Mouse (Mus musculus) liver, embryonic 14.5 days (tissue): ENCODE measurements around the gene Fkbp1a. TPM values are rescaled to one million over a fixed set of nuclear protein-coding genes. Genes with fewer than 3 reads are reported as not detected.

Experiments used
- ATAC-seq: fragments of 200-750 bp; cut with Nextera tagmentation; 2 replicates; pipeline ENCODE4 v1.8.0; 2017; ENCODE audit warnings: moderate number of reproducible peaks, mild to moderate bottlenecking, moderate library complexity; ENCODE audit not compliant: insufficient read depth
- DNase-seq, 3 experiments: peaks; one replicate each; pipeline ENCODE4 v3.0.0-alpha.2; 2012 to 2013; ENCODE audit warnings: low read depth in 3 of 3, low spot score in 3 of 3
- H3K27ac ChIP-seq: fragments of 300-500 bp; sonication (generic); 2 replicates; pipeline ENCODE4 v1.5.1; 2014; ENCODE audit warnings: moderate library complexity, mild to moderate bottlenecking, control low read depth, inconsistent platforms
- H3K27me3 ChIP-seq: fragments of 300-500 bp; sonication (generic); 2 replicates; pipeline ENCODE4 v1.6.1; 2014; ENCODE audit warnings: mild to moderate bottlenecking, low read length, moderate library complexity; ENCODE audit not compliant: control insufficient read depth, insufficient read depth
- H3K36me3 ChIP-seq: fragments of 300-500 bp; sonication (generic); replicated peaks from 2 replicates; pipeline ENCODE4 v1.6.1; 2014; ENCODE audit warnings: low read depth; ENCODE audit not compliant: control insufficient read depth, insufficient read depth
- H3K4me1 ChIP-seq, 2 experiments: fragments of 200-500 bp in 1 of 2; fragments of 300-500 bp in 1 of 2; sonication (generic) in 1 of 2; replicated peaks; 2 replicates each; pipeline ENCODE4 v1.6.1; 2012 to 2014; ENCODE audit warnings: antibody characterized with exemption in 1 of 2, inconsistent platforms in 1 of 2, low read length in 1 of 2; ENCODE audit not compliant: control insufficient read depth in 2 of 2, insufficient read depth in 2 of 2
- H3K4me2 ChIP-seq: fragments of 300-500 bp; sonication (generic); 2 replicates; pipeline ENCODE4 v1.6.1; 2014; ENCODE audit warnings: low read depth, mild to moderate bottlenecking, control low read depth, moderate library complexity
- H3K4me3 ChIP-seq, 2 experiments: fragments of 200-500 bp in 1 of 2; fragments of 300-500 bp in 1 of 2; sonication (generic) in 1 of 2; 2 replicates each; pipeline ENCODE4 v1.5.1; 2012 to 2014; ENCODE audit warnings: low read depth in 2 of 2, low read length in 2 of 2, mild to moderate bottlenecking in 2 of 2, control low read depth in 1 of 2, inconsistent platforms in 1 of 2, moderate library complexity in 1 of 2; ENCODE audit not compliant: insufficient read depth in 1 of 2
- H3K9ac ChIP-seq: fragments of 300-500 bp; sonication (generic); replicated peaks from 2 replicates; pipeline ENCODE4 v1.6.1; 2014; ENCODE audit warnings: mild to moderate bottlenecking, control low read depth, moderate library complexity
- H3K9me3 ChIP-seq: fragments of 300-500 bp; sonication (generic); 2 replicates; pipeline ENCODE4 v1.6.1; 2016; ENCODE audit warnings: low read length, mixed read lengths; ENCODE audit not compliant: control insufficient read depth
- CTCF ChIP-seq: IDR thresholded peaks from 2 replicates; pipeline ENCODE4 v1.5.1; 2016; ENCODE audit warnings: antibody characterized with exemption, low read depth, control low read depth
- EP300 ChIP-seq: IDR thresholded peaks from 2 replicates; pipeline ENCODE4 v1.6.1; 2016; ENCODE audit warnings: antibody characterized with exemption, low read depth
- WGBS: fragments of 180-500 bp; shearing (Covaris S2); extraction: QIAGEN DNeasy Blood & Tissue Kit; methylation state at CpG from one replicate; pipeline ENCODE4 v1.1.7; 2014; ENCODE audit not compliant: insufficient replicate concordance; 5-methylcytosine and 5-hydroxymethylcytosine counted together
- polyA plus RNA-seq, 2 experiments: library from polyadenylated mRNA; depleted of rRNA in 1 of 2; stranded (reverse) in 1 of 2; unstranded in 1 of 2; fragments of >200 nt; fragmentation: Nextera tagmentation in 1 of 2; extraction: Ambion mirVana in 1 of 2; gene quantifications; 2 replicates each; pipeline versions ENCODE4 v1.2.1 to v1.2.3; 2012 to 2014

Gene Fkbp1a
- polyA plus RNA-seq, 2 experiments, result 36.5 to 128 TPM

GRCm38 (mm10) chr2:151566856-151567255 lies 24.6 kb downstream of the Fkbp1a start:
- TF ChIP-seq CTCF (no peak), EP300 (no peak)
- Histone ChIP-seq H3K4me3 (no peak overlapping the region), H3K4me1 (peaks cover 0 to 4% of the 10 kb centered on the region in 2 experiments; a peak in 1 of 4 replicates), H3K4me2 (no peak overlapping the region), H3K9me3 (no peaks in the 10 kb centered on the region), H3K9ac (no peak overlapping the region), H3K27ac (no peak overlapping the region), H3K27me3 (no peaks in the 10 kb centered on the region), H3K36me3 (no peaks in the 10 kb centered on the region)
- ATAC-seq (no peak), DNase-seq (no peak)
- WGBS, result 66% methylated on average over 6 of the region's 6 CpGs

- H3K36me3 ChIP-seq, result no peaks in the 10 kb centered on the region
- H3K27me3 ChIP-seq, result no peaks in the 10 kb centered on the region
- H3K4me1 ChIP-seq, result no peaks in the 10 kb centered on the region
- DNase-seq (no peak), ATAC-seq (no peak)
- H3K9ac ChIP-seq, result no peak overlapping the region
- no peak overlapping the region for H3K4me2 ChIP-seq
- no peaks in the 10 kb centered on the region for H3K9me3 ChIP-seq
- H3K4me3 ChIP-seq, result no peak overlapping the region
- TF ChIP-seq CTCF (no peak), EP300 (no peak)
- WGBS, result 48% methylated on average over 2 of the region's 2 CpGs
- no peak overlapping the region for H3K27ac ChIP-seq
Measured at GRCm38 (mm10) chr2:151569452-151569851, 27.2 kb downstream of the Fkbp1a start.

- TF ChIP-seq EP300, result no peak
- TF ChIP-seq CTCF, result no peak
- ATAC-seq (no peak), DNase-seq (no peak)
- Histone ChIP-seq H3K9ac (no peak within 1 kb of the TSS), H3K27ac (no peak within 1 kb of the TSS), H3K9me3 (no peaks in the 10 kb centered on the region), H3K4me1 (peaks cover 0 to 7% of the 10 kb centered on the region in 2 experiments; a peak in 2 of 4 replicates), H3K27me3 (no peaks in the 10 kb centered on the region; the same call in none of the 2 replicates), H3K36me3 (no peaks in the 10 kb centered on the region), H3K4me3 (no peak within 1 kb of the TSS), H3K4me2 (no peak within 1 kb of the TSS)
- WGBS, result 45% methylated on average over 17 of the region's 17 CpGs
Measured at GRCm38 (mm10) chr2:151571873-151572700, 29.8 kb downstream of the Fkbp1a start, which contains the start of gene Sdcbp2. Gene Sdcbp2, plus strand, starts transcription at chr2:151572622.

GRCm38 (mm10) chr2:151573667-151574066 lies 31.4 kb downstream of the Fkbp1a start:
- Histone ChIP-seq H3K27me3 (no peaks in the 10 kb centered on the region; the same call in none of the 2 replicates), H3K36me3 (no peaks in the 10 kb centered on the region), H3K4me1 (peaks cover 0 to 7% of the 10 kb centered on the region in 2 experiments; a peak in 2 of 4 replicates), H3K9me3 (no peaks in the 10 kb centered on the region), H3K27ac (no peak overlapping the region), H3K4me3 (no peak overlapping the region), H3K4me2 (no peak overlapping the region), H3K9ac (no peak overlapping the region)
- no peak for DNase-seq
- TF ChIP-seq EP300, result no peak
- no peak for TF ChIP-seq CTCF
- ATAC-seq, result no peak
- 52% methylated on average over 3 of the region's 3 CpGs for WGBS

- no peaks in the 10 kb centered on the region for H3K36me3 ChIP-seq
- 60% methylated on average over 5 of the region's 5 CpGs for WGBS
- no peak overlapping the region for H3K4me3 ChIP-seq
- H3K4me1 ChIP-seq, result peaks cover 0 to 7% of the 10 kb centered on the region in 2 experiments; a peak in 2 of 4 replicates
- no peaks in the 10 kb centered on the region for H3K9me3 ChIP-seq
- H3K27ac ChIP-seq, result no peak overlapping the region
- ATAC-seq, result no peak
- TF ChIP-seq CTCF, result no peak
- TF ChIP-seq EP300, result no peak
- no peaks in the 10 kb centered on the region; the same call in none of the 2 replicates for H3K27me3 ChIP-seq
- no peak overlapping the region for H3K4me2 ChIP-seq
- no peak overlapping the region for H3K9ac ChIP-seq
- DNase-seq, result no peak
Measured at GRCm38 (mm10) chr2:151574607-151575006, 32.3 kb downstream of the Fkbp1a start.
